Mouse (Mus musculus): ENCODE measurements at regions not wholly inside any gene's neighbourhood (a gene's known extent, or its start where the extent isn't known, plus 50 kb on each side); places are given as distances from the start of the nearest gene placed in this dataset.

DNA sequence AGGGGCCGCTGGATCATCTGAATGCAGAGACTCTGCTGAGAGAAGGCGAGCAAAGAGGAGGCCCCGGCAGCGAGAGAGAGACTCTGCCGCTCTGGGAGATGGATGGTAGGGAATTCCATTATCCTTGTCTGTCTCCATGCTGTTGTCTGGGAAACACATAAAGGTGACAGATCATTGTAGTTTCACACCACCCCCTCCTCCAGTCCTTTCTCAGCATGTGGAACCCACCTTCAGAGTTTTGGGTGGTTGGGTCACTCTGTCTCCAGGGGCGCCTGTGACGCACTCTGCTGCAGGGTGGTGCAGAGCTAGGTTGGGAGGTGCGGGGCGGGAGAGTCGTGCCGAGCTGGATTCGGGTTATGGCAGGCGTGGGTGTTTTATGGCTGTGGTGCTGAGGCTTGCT, 164.1 kb upstream of the Glra1 start:
- TF ChIP-seq CTCF (IDR thresholded peaks at IDR 0.05; ENCODE audit: borderline replicate concordance, extremely low read depth, insufficient read depth, insufficient read length) (no peak), POLR2A (IDR thresholded peaks at IDR 0.05; ENCODE audit: borderline replicate concordance, extremely low read depth, insufficient read depth, insufficient read length, poor library complexity, severe bottlenecking) (no peak)
